Comparison of ENCODE assay signal across 1 mouse cellular context in genomic region chr11:69318000-69318399, GRCm38 (mm10). TPM values are rescaled to one million over a fixed set of nuclear protein-coding genes. Genes with fewer than 3 reads are reported as not detected.
"Had no signal": no experiment of that assay in that cellular context is flagged by ENCODE, and none has a peak within 500 bp of the region (broad histone marks: within the 10 kb centered on the region; RNA-seq: fewer than 3 reads in every experiment).

No protein-coding gene starts in this region.

RNA-seq across cellular contexts. Expression of gene Kcnab3, which starts 8.1 kb away (rescaled TPM):
- total RNA-seq: megakaryocyte-erythroid progenitor cell, adult 5-6 weeks had no signal
